Mouse (Mus musculus) kidney, postnatal 0 days (tissue): Measurements from ENCODE around the gene Gucy2g. TPM values are rescaled to one million over a fixed set of nuclear protein-coding genes. Genes with fewer than 3 reads are reported as not detected.
"Not testable (repeated sequence)": the region's sequence is repeated elsewhere in the genome, so short reads cannot be mapped to it uniquely, and the experiment has no call there.

Experiments
- ATAC-seq: fragments of 200-750 bp; cut with Nextera tagmentation; replicated peaks from 2 replicates; pipeline ENCODE4 v1.8.0; 2017; ENCODE audit warnings: low read depth, moderate number of reproducible peaks, moderate TSS enrichment, moderate library complexity; ENCODE audit not compliant: low FRiP score
- DNase-seq: peaks from one replicate; pipeline ENCODE4 v3.0.0-alpha.2; 2016; ENCODE audit warnings: low spot score
- H3K27ac ChIP-seq: fragments of 300-500 bp; sonication (generic); 2 replicates; pipeline ENCODE4 v1.5.1; 2014; ENCODE audit warnings: mild to moderate bottlenecking
- H3K27me3 ChIP-seq: fragments of 300-500 bp; sonication (generic); 2 replicates; pipeline ENCODE4 v1.6.1; 2014; ENCODE audit warnings: low read length, mixed read lengths; ENCODE audit not compliant: insufficient read depth
- H3K36me3 ChIP-seq: fragments of 300-500 bp; sonication (generic); 2 replicates; pipeline ENCODE4 v1.6.1; 2014; ENCODE audit warnings: low read length, mixed read lengths; ENCODE audit not compliant: insufficient read depth
- H3K4me1 ChIP-seq: fragments of 300-500 bp; sonication (generic); replicated peaks from 2 replicates; pipeline ENCODE4 v1.6.1; 2014; ENCODE audit warnings: antibody characterized with exemption, low read length, mixed read lengths; ENCODE audit not compliant: insufficient read depth
- H3K4me2 ChIP-seq: fragments of 300-500 bp; sonication (generic); 2 replicates; pipeline ENCODE4 v1.6.1; 2014; ENCODE audit warnings: mild to moderate bottlenecking, low read length, moderate library complexity, mixed read lengths
- H3K4me3 ChIP-seq: fragments of 300-500 bp; sonication (generic); replicated peaks from 2 replicates; pipeline ENCODE4 v1.5.1; 2014; ENCODE audit warnings: low read depth, low read length
- H3K9ac ChIP-seq: fragments of 300-500 bp; sonication (generic); 2 replicates; pipeline ENCODE4 v1.6.1; 2014; ENCODE audit warnings: low read depth, low read length
- H3K9me3 ChIP-seq: fragments of 300-500 bp; sonication (generic); replicated peaks from 2 replicates; pipeline ENCODE4 v1.6.1; 2016; ENCODE audit warnings: low read length, inconsistent platforms, mixed read lengths
- CTCF ChIP-seq: IDR thresholded peaks from 2 replicates; pipeline ENCODE4 v1.5.1; 2016; ENCODE audit warnings: antibody characterized with exemption, low read depth, mild to moderate bottlenecking, moderate library complexity
- WGBS: fragments of 180-500 bp; shearing (Covaris S2); extraction: QIAGEN DNeasy Blood & Tissue Kit; methylation state at CpG from one replicate; pipeline ENCODE4 v1.1.7; 2014; 5-methylcytosine and 5-hydroxymethylcytosine counted together
- polyA plus RNA-seq: library from polyadenylated mRNA; unstranded; fragments of >200 nt; fragmentation: Nextera tagmentation; extraction: Ambion mirVana; gene quantifications from 2 replicates; pipeline ENCODE4 v1.2.1, GENCODE M21; 2015

The Gucy2g gene
- polyA plus RNA-seq, 1 experiment from 2014 or later, result 0.34 TPM

GRCm38 (mm10) chr19:55165183-55165865 lies 75.7 kb downstream of the Gucy2g start:
- H3K27ac ChIP-seq, result no peak overlapping the region
- no peaks in the 10 kb centered on the region for H3K4me1 ChIP-seq
- H3K9me3 ChIP-seq, result no peaks in the 10 kb centered on the region
- no peaks in the 10 kb centered on the region for H3K27me3 ChIP-seq
- ATAC-seq (no peak), DNase-seq (no peak)
- no peak overlapping the region for H3K4me3 ChIP-seq
- H3K4me2 ChIP-seq, result no peak overlapping the region
- no peak for TF ChIP-seq CTCF
- 74% methylated on average over 1 of the region's 1 CpGs for WGBS
- H3K36me3 ChIP-seq, result no peaks in the 10 kb centered on the region
- H3K9ac ChIP-seq, result no peak overlapping the region

GRCm38 (mm10) chr19:55164162-55164561 lies 76.9 kb downstream of the Gucy2g start:
- Histone ChIP-seq H3K27ac (no peak overlapping the region), H3K4me3 (no peak overlapping the region), H3K9ac (no peak overlapping the region), H3K9me3 (no peaks in the 10 kb centered on the region), H3K36me3 (no peaks in the 10 kb centered on the region), H3K4me2 (no peak overlapping the region), H3K27me3 (no peaks in the 10 kb centered on the region), H3K4me1 (no peaks in the 10 kb centered on the region)
- no peak for DNase-seq
- no peak for TF ChIP-seq CTCF
- ATAC-seq, result no peak
- WGBS, result 87% methylated on average over 1 of the region's 1 CpGs

- DNase-seq (no peak), ATAC-seq (no peak)
- Histone ChIP-seq H3K4me3 (no peak overlapping the region), H3K4me2 (no peak overlapping the region), H3K9me3 (no peaks in the 10 kb centered on the region), H3K27me3 (no peaks in the 10 kb centered on the region), H3K4me1 (no peaks in the 10 kb centered on the region), H3K9ac (no peak overlapping the region), H3K36me3 (no peaks in the 10 kb centered on the region), H3K27ac (no peak overlapping the region)
- TF ChIP-seq CTCF, result no peak
- 73% methylated on average over 4 of the region's 4 CpGs for WGBS
These were observed 78.8 kb downstream of the Gucy2g start for GRCm38 (mm10) chr19:55162271-55162670.

GRCm38 (mm10) chr19:55159826-55160225 lies 81.2 kb downstream of the Gucy2g start:
- H3K36me3 ChIP-seq, result no peaks in the 10 kb centered on the region
- no peak overlapping the region for H3K4me2 ChIP-seq
- no peak overlapping the region for H3K9ac ChIP-seq
- no peak overlapping the region for H3K4me3 ChIP-seq
- peak; percentile 60 for DNase-seq
- no peak for ATAC-seq
- no peak for TF ChIP-seq CTCF
- no peaks in the 10 kb centered on the region for H3K4me1 ChIP-seq
- H3K27ac ChIP-seq, result no peak overlapping the region
- H3K27me3 ChIP-seq, result no peaks in the 10 kb centered on the region
- no peaks in the 10 kb centered on the region for H3K9me3 ChIP-seq
- 42% methylated on average over 6 of the region's 6 CpGs for WGBS

- H3K9ac ChIP-seq, result no peak overlapping the region
- ATAC-seq, result no peak
These were observed 82.4 kb downstream of the Gucy2g start for GRCm38 (mm10) chr19:55158606-55159005.

GRCm38 (mm10) chr19:55157029-55157428 lies 84.0 kb downstream of the Gucy2g start:
- TF ChIP-seq CTCF, result no peak
- DNase-seq (no peak), ATAC-seq (no peak)
- Histone ChIP-seq H3K9me3 (no peaks in the 10 kb centered on the region), H3K4me1 (no peaks in the 10 kb centered on the region), H3K27ac (no peak overlapping the region), H3K9ac (no peak overlapping the region), H3K36me3 (no peaks in the 10 kb centered on the region), H3K4me2 (no peak overlapping the region), H3K4me3 (no peak overlapping the region), H3K27me3 (no peaks in the 10 kb centered on the region)
- WGBS, result 83% methylated on average over 7 of the region's 7 CpGs

More at GRCm38 (mm10) chr19:55158606-55159005, 82.4 kb downstream of the Gucy2g start:
- Histone ChIP-seq H3K9me3 (no peaks in the 10 kb centered on the region), H3K4me1 (no peaks in the 10 kb centered on the region), H3K4me3 (no peak overlapping the region), H3K27ac (no peak overlapping the region), H3K27me3 (no peaks in the 10 kb centered on the region), H3K36me3 (no peaks in the 10 kb centered on the region), H3K4me2 (no peak overlapping the region)
- DNase-seq, result no peak
- TF ChIP-seq CTCF, result no peak
- whole genome bisulfite sequencing, result 51% methylated on average over 8 of the region's 8 CpGs

GRCm38 (mm10) chr19:55152983-55153382 lies 88.1 kb downstream of the Gucy2g start:
- 90% methylated on average over 6 of the region's 6 CpGs for WGBS
- no peak for DNase-seq

GRCm38 (mm10) chr19:55152274-55152673 lies 88.8 kb downstream of the Gucy2g start:
- ATAC-seq, H3K9ac ChIP-seq, H3K9me3 ChIP-seq, H3K4me1 ChIP-seq, H3K36me3 ChIP-seq, DNase-seq, H3K27ac ChIP-seq, H3K27me3 ChIP-seq, H3K4me3 ChIP-seq, H3K4me2 ChIP-seq: not testable (repeated sequence)
- 76% methylated on average over 5 of the region's 6 CpGs for WGBS

More at GRCm38 (mm10) chr19:55152983-55153382, 88.1 kb downstream of the Gucy2g start:
- no peak for ATAC-seq
- no peak overlapping the region for H3K4me2 ChIP-seq
- no peak overlapping the region for H3K4me3 ChIP-seq
- no peak overlapping the region for H3K9ac ChIP-seq
- H3K9me3 ChIP-seq, result no peaks in the 10 kb centered on the region
- no peak overlapping the region for H3K27ac ChIP-seq
- no peaks in the 10 kb centered on the region for H3K36me3 ChIP-seq
- H3K4me1 ChIP-seq, result no peaks in the 10 kb centered on the region
- no peak for TF ChIP-seq CTCF
- H3K27me3 ChIP-seq, result no peaks in the 10 kb centered on the region
